Mouse (Mus musculus) neural tube, embryonic 12.5 days (tissue): ENCODE measurements around the gene Trip11. TPM values are rescaled to one million over a fixed set of nuclear protein-coding genes. Genes with fewer than 3 reads are reported as not detected.
A peak's percentile ranks its signal among the peaks of the same experiment; 100 is the strongest.

ENCODE experiments used
- ATAC-seq: fragments of 200-750 bp; cut with Nextera tagmentation; 2 replicates; pipeline ENCODE4 v1.8.0; 2017; ENCODE audit warnings: low read depth, mild to moderate bottlenecking, moderate TSS enrichment, moderate library complexity; ENCODE audit not compliant: low FRiP score
- H3K27ac ChIP-seq: fragments of 300-500 bp; sonication (generic); 2 replicates; pipeline ENCODE4 v1.5.1; 2016
- H3K27me3 ChIP-seq: fragments of 300-500 bp; sonication (generic); replicated peaks from 2 replicates; pipeline ENCODE4 v1.6.1; 2016; ENCODE audit warnings: mild to moderate bottlenecking
- H3K36me3 ChIP-seq: fragments of 300-500 bp; sonication (generic); 2 replicates; pipeline ENCODE4 v1.6.1; 2016; ENCODE audit warnings: mild to moderate bottlenecking
- H3K4me1 ChIP-seq: fragments of 300-500 bp; sonication (generic); 2 replicates; pipeline ENCODE4 v1.6.1; 2016
- H3K4me2 ChIP-seq: fragments of 300-500 bp; sonication (generic); replicated peaks from 2 replicates; pipeline ENCODE4 v1.6.1; 2016; ENCODE audit warnings: mild to moderate bottlenecking
- H3K4me3 ChIP-seq: fragments of 300-500 bp; sonication (generic); 2 replicates; pipeline ENCODE4 v1.5.1; 2016
- H3K9ac ChIP-seq: fragments of 300-500 bp; sonication (generic); 2 replicates; pipeline ENCODE4 v1.6.1; 2016; ENCODE audit warnings: mild to moderate bottlenecking
- H3K9me3 ChIP-seq: fragments of 300-500 bp; sonication (generic); 2 replicates; pipeline ENCODE4 v1.6.1; 2016; ENCODE audit warnings: mild to moderate bottlenecking
- WGBS: fragments of 180-500 bp; shearing (Covaris S2); methylation state at CpG from one replicate; pipeline ENCODE4 v1.1.7; 2016; 5-methylcytosine and 5-hydroxymethylcytosine counted together
- polyA plus RNA-seq: library from polyadenylated mRNA; unstranded; fragments of >200 nt; fragmentation: Nextera tagmentation; extraction: Ambion mirVana; gene quantifications from 2 replicates; pipeline ENCODE4 v1.2.1, GENCODE M21; 2016

Trip11 gene
- polyA plus RNA-seq, 1 experiment from 2014 or later, result 20.1 TPM

DNA sequence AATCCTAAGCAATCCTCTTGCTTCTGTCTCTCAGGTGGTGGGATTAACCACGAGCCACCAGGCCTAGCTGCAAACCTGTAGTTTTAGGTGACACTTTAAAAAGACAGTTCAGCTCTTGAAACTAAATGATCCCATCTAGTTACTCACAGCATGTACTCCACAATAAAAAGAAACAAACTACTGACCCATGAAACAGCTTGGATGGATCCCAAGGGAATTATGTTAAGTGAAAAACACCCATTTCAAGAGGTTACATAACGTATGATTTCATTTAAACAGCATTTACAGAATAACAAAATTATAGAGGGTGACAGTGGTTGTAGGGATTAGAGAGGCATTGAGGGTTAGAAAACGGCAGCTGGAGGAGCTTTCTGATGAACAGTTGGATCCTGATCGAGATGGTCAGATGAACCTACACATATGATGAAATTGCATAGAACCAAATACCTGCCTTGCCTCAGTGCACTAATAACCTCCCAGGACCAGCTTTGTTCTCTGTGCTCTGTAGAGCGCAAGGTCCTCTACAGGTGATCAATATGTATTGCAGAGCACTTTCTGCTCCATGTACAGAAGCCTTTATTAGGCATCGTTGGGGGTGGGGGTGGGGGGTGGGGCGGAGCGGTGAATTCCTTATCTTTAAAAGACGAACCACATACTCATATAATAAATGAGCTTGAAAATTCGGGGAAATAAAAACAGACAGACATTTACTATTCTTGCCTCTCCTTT, 76.4 kb downstream of the Trip11 start:
- Histone ChIP-seq H3K36me3 (peaks cover 30% of the 10 kb centered on the region), H3K4me2 (no peak overlapping the region), H3K9me3 (no peaks in the 10 kb centered on the region), H3K9ac (no peak overlapping the region), H3K4me1 (no peaks in the 10 kb centered on the region), H3K27ac (no peak overlapping the region), H3K4me3 (no peak overlapping the region), H3K27me3 (no peaks in the 10 kb centered on the region)
- 91% methylated on average over 10 of the region's 10 CpGs for WGBS
- ATAC-seq, result no peak

DNA sequence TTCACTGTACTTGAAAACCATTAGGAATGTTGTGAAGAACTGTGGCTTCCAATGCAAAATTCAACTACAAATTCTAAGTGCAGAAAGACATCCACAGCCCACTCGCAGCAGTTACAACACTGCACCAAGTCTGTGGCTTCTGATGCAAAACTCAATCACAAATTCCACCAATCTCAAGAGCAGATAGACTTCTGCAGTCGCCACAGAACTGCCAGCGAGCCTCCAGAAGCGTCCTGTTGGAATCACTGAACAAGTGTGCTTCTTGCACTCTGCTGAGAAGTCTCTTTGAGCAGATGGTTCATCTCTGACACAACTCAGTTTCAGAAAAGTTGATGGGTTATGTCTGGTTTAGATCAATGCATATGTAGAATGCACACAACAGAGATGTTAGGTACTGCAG, 78.4 kb downstream of the Trip11 start:
- H3K36me3 ChIP-seq, result peaks cover 30% of the 10 kb centered on the region
- no peak overlapping the region for H3K9ac ChIP-seq
- no peaks in the 10 kb centered on the region for H3K4me1 ChIP-seq
- no peaks in the 10 kb centered on the region for H3K9me3 ChIP-seq
- H3K4me2 ChIP-seq, result no peak overlapping the region
- no peak for ATAC-seq
- no peak overlapping the region for H3K4me3 ChIP-seq
- H3K27me3 ChIP-seq, result no peaks in the 10 kb centered on the region
- 93% methylated on average over 4 of the region's 4 CpGs for WGBS
- no peak overlapping the region for H3K27ac ChIP-seq

DNA sequence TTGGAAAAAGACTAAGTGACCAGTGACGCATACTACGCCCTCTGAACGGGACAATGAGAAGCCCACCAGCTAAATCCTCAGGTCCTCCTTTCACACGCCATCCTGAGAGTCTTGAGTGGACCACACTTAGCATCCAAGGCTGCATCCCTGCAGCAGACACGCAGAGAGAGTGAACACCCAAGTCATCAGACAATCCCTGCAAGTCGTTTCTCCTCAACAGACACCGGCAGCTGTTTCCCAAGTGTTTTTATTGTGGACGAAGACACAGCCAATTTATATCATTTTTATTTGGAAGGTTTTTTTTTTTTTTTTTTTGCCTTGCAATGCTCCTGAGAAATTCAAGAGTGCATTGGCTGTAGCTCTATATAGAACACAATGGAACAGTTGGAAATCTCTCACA, 79.3 kb downstream of the Trip11 start:
- WGBS, result 95% methylated on average over 8 of the region's 8 CpGs

DNA sequence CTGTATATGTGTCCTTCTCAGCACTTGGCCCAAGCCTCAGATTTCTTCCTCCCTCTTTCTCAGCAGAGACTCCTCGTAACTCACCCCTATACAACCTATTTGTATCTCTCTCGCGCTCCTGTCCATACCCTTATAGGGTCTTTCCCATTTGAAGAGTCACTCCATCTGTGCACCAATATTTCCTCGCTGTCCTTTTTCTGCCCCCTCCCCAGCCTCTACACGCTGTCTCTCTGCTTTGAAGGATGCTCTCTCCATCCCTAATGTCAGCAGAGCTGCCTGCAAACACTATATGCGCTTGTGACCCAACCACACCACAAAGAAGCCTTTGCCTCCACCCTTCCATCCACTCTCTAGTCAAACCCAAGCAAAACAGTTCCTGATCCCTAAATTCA, 80.0 kb downstream of the Trip11 start:
- ATAC-seq, result no peak
- 96% methylated on average over 6 of the region's 6 CpGs for whole genome bisulfite sequencing

More for the DNA sequence above, 79.3 kb downstream of the Trip11 start:
- H3K27me3 ChIP-seq, result no peaks in the 10 kb centered on the region
- no peak overlapping the region for H3K4me2 ChIP-seq
- no peak for ATAC-seq
- no peak overlapping the region for H3K27ac ChIP-seq
- no peak overlapping the region for H3K9ac ChIP-seq
- no peaks in the 10 kb centered on the region for H3K4me1 ChIP-seq
- H3K4me3 ChIP-seq, result no peak overlapping the region
- H3K9me3 ChIP-seq, result no peaks in the 10 kb centered on the region
- peaks cover 30% of the 10 kb centered on the region for H3K36me3 ChIP-seq

DNA sequence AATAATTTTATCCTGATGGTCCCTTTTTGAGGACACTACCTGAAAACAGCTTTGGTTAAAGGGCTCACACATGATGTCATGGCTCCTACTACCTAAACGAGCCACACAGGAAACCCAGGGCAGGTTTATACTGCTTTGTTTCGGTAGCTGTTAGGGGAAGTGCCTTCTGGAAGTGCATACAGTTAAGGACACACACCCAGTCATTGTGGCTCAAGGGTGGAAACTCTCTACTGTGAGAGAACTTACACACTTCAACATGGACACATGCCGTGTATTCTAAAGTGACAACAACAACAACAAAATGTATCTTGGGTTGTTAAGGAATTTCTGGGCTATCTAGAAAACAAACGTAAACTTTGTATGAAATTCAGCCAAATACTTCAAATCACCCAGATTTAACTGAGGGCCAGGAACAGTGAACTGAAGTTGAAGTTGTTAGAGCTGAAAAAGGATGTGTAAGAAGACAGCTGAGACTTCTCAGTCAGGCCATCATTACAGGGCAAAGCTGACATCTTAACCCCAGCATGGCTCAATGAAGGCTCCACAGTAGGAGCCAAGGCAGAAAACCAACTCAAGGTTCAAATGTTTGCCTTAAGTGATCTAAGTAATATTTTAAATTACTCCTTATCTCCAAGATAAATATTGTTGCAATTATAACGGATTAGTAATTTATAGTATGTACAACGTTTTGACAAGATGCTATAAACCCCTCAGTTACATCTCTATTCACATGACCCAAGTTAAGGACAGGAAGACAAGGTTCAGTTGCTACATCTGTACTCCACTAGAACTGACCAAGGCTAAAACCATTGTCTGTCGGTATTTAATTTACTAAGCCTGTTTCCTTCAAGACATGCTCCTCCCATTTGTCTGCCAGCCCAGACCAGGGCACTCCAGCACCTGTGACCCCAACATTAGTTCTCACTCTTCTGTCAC, 80.6 kb downstream of the Trip11 start:
- Histone ChIP-seq H3K9me3 (no peaks in the 10 kb centered on the region), H3K4me2 (no peak overlapping the region), H3K27ac (no peak overlapping the region), H3K27me3 (no peaks in the 10 kb centered on the region), H3K4me3 (no peak overlapping the region), H3K36me3 (peaks cover 18% of the 10 kb centered on the region), H3K4me1 (no peaks in the 10 kb centered on the region), H3K9ac (no peak overlapping the region)
- 90% methylated on average over 7 of the region's 7 CpGs for WGBS
- ATAC-seq, result no peak

More for the DNA sequence above, 80.0 kb downstream of the Trip11 start:
- no peak overlapping the region for H3K9ac ChIP-seq
- H3K36me3 ChIP-seq, result peaks cover 24% of the 10 kb centered on the region
- H3K4me1 ChIP-seq, result no peaks in the 10 kb centered on the region
- H3K4me2 ChIP-seq, result no peak overlapping the region
- no peaks in the 10 kb centered on the region for H3K27me3 ChIP-seq
- H3K9me3 ChIP-seq, result no peaks in the 10 kb centered on the region
- no peak overlapping the region for H3K27ac ChIP-seq
- H3K4me3 ChIP-seq, result no peak overlapping the region

DNA sequence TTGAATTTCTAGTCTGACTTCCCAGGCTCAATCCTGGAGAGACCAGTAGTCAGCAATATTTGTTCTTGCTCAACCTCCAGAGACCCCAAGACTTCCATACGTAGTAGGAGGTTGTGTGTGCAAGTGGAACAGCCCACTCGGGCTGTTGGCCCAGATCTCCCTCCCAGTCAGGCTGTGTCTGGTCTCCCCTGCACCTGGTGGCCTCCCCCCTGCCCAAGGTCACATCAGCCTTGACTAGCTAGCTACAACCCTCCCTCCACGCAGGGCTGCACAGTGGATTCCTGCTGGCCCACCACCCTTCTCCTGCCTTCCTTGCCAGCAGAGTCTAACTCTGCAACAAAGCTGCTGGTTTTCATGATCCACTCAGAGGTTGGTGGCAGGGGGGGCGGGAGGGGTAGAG, 81.8 kb downstream of the Trip11 start:
- Histone ChIP-seq H3K36me3 (peaks cover 10% of the 10 kb centered on the region), H3K27me3 (no peaks in the 10 kb centered on the region), H3K4me3 (no peak overlapping the region), H3K4me2 (no peak overlapping the region), H3K27ac (no peak overlapping the region), H3K9me3 (no peaks in the 10 kb centered on the region), H3K9ac (no peak overlapping the region), H3K4me1 (no peaks in the 10 kb centered on the region)
- 81% methylated on average over 4 of the region's 4 CpGs for WGBS
- ATAC-seq, result no peak

- Histone ChIP-seq H3K4me3 (no peak overlapping the region), H3K4me2 (no peak overlapping the region), H3K9me3 (no peaks in the 10 kb centered on the region), H3K36me3 (no peaks in the 10 kb centered on the region), H3K27ac (no peak overlapping the region), H3K9ac (no peak overlapping the region), H3K4me1 (peaks cover 11% of the 10 kb centered on the region), H3K27me3 (peaks cover 15% of the 10 kb centered on the region)
- 88% methylated on average over 4 of the region's 4 CpGs for WGBS
- ATAC-seq, result no peak
Observed at GRCm38 (mm10) chr12:101823161-101823560, 89.9 kb downstream of the Trip11 start.

DNA sequence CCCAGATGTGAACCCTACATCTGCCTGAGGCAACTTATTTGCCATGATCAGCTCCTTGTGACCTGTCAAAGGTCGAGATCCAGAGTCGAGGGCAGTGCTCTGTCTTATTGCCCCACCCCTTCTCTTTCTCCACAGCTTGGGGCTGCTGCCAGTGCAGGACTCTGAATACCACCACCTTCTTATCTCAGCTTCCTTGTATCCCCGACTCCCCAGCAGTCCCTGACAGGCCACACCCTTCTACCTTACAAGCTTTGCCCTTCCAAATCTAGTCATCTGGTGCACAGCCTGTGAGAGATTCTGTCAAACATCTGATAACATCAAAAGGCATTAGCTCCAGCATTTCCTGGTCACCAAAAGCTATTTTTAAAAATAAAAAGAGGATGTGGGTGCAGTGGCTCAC, 91.5 kb downstream of the Trip11 start:
- Histone ChIP-seq H3K27ac (no peak overlapping the region), H3K9ac (no peak overlapping the region), H3K9me3 (no peaks in the 10 kb centered on the region), H3K4me1 (peaks cover 11% of the 10 kb centered on the region), H3K4me3 (no peak overlapping the region), H3K27me3 (peaks cover 20% of the 10 kb centered on the region), H3K4me2 (no peak overlapping the region), H3K36me3 (no peaks in the 10 kb centered on the region)
- WGBS, result 55% methylated on average over 3 of the region's 3 CpGs
- no peak for ATAC-seq

DNA sequence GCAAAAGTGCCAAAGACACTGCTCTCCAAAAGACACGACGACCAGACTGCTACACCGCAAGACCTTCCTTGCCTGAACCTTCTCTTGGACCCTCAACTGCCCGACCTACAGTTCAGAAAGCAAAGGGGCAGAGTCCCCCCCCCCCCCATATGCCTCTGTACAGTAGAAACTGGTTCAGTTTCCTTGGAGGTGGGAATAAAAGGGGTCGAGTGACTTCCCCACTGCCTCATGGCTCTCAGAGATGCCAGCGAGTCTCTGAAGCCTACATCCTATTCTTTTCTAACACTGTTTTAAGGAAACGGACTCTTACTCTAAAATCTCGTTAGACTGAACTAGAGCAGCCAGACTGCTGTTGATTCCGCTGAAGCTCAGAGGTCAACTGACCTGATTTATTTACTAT, 93.5 kb downstream of the Trip11 start:
- no peak overlapping the region for H3K27ac ChIP-seq
- no peak for ATAC-seq
- H3K4me2 ChIP-seq, result peak overlapping the region; percentile 96
- H3K36me3 ChIP-seq, result no peaks in the 10 kb centered on the region
- 47% methylated on average over 9 of the region's 9 CpGs for WGBS
- H3K27me3 ChIP-seq, result peaks cover 20% of the 10 kb centered on the region
- H3K9me3 ChIP-seq, result no peaks in the 10 kb centered on the region
- no peak overlapping the region for H3K4me3 ChIP-seq
- H3K9ac ChIP-seq, result no peak overlapping the region
- peaks cover 11% of the 10 kb centered on the region for H3K4me1 ChIP-seq

DNA sequence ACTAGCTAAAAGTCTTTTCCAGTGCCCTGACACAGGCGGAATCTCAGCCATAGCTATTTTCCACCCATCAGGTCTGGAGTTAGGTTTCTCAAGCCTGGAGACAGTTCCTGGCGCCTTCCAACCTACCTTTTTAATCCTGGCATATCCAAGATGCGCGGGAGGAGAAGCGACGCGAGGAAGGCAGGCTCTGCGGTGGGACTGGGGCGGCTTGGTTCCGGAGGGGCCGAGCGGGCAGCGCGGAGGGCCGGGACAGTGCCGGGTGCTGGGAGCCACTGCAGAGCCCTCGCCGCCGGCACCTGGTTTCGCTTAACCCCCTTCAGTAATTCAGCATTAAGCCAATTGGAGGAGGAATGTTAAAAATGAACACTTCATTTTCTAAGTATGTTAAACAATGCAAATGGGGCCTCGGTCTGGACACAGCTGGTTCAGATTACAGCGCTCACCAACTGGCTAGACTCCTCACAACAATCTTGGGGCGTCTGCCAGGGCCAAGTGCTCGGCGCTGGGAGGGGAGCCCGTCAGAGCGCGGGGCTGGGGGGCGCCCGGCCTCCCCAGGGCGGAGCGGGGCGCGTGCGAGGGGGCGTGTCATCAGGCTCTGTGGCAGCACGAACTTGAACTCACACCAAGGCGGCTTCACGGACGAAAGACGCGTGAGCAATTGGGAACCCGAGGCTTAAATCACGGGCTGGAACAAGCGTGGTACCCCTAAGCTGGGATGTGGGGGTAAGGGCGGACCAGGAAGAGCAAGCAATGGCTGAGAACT, 94.3 kb downstream of the Trip11 start, which contains the start of gene Fbln5:
Gene Fbln5, minus strand, starts transcription at position 448 of the 763 bp plus-strand sequence.
- H3K9me3 ChIP-seq, result no peaks in the 10 kb centered on the region
- H3K4me1 ChIP-seq, result peaks cover 11% of the 10 kb centered on the region
- H3K36me3 ChIP-seq, result no peaks in the 10 kb centered on the region
- ATAC-seq, result peak; percentile 70
- H3K27me3 ChIP-seq, result peaks cover 20% of the 10 kb centered on the region
- peak within 1 kb of the TSS; percentile 40; the same call in 1 of the 2 replicates for H3K9ac ChIP-seq
- H3K27ac ChIP-seq, result no peak within 1 kb of the TSS
- peak within 1 kb of the TSS; percentile 96 for H3K4me2 ChIP-seq
- H3K4me3 ChIP-seq, result peak within 1 kb of the TSS; percentile 42
- WGBS, result under 1% methylated on average over 46 of the region's 46 CpGs

- Histone ChIP-seq H3K4me3 (peak overlapping the region; percentile 42), H3K9ac (0 out of 2 replicates have a peak overlapping the region, but pooled peaks have one; percentile 40), H3K27me3 (peaks cover 20% of the 10 kb centered on the region), H3K27ac (no peak overlapping the region), H3K4me1 (peaks cover 11% of the 10 kb centered on the region), H3K4me2 (peak overlapping the region; percentile 96), H3K36me3 (no peaks in the 10 kb centered on the region), H3K9me3 (no peaks in the 10 kb centered on the region)
- WGBS, result 37% methylated on average over 11 of the region's 11 CpGs
- no peak for ATAC-seq
Observed at GRCm38 (mm10) chr12:101818246-101818607, 94.8 kb downstream of the Trip11 start.

DNA sequence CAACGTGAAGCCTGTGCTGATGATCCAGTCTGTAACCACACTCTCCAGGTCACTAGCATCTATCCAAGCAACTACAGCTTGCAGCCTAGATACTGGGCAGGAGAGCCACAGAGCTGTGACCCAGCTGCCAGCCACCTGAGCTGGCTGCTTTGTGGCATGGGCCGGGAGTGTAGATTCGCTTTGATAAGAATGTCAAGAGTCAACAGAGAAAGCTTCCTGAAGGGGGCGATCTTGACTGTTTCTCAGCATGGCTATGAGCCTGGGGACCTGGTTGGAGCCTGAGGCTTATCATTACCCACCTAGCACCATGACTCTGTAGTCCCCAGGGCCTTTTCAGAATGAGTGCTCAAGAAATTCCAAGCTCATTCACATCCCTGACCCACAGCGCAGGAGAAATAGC, 96.3 kb downstream of the Trip11 start:
- H3K4me1 ChIP-seq, result peaks cover 11% of the 10 kb centered on the region
- H3K4me3 ChIP-seq, result no peak overlapping the region
- peaks cover 20% of the 10 kb centered on the region for H3K27me3 ChIP-seq
- H3K36me3 ChIP-seq, result no peaks in the 10 kb centered on the region
- H3K27ac ChIP-seq, result no peak overlapping the region
- no peak for ATAC-seq
- WGBS, result 47% methylated on average over 5 of the region's 5 CpGs
- no peak overlapping the region for H3K4me2 ChIP-seq
- no peaks in the 10 kb centered on the region for H3K9me3 ChIP-seq
- H3K9ac ChIP-seq, result no peak overlapping the region
